Mouse (Mus musculus): ENCODE measurements at regions not wholly inside any gene's neighbourhood (a gene's known extent, or its start where the extent isn't known, plus 50 kb on each side); places are given as distances from the start of the nearest gene placed in this dataset.

DNA sequence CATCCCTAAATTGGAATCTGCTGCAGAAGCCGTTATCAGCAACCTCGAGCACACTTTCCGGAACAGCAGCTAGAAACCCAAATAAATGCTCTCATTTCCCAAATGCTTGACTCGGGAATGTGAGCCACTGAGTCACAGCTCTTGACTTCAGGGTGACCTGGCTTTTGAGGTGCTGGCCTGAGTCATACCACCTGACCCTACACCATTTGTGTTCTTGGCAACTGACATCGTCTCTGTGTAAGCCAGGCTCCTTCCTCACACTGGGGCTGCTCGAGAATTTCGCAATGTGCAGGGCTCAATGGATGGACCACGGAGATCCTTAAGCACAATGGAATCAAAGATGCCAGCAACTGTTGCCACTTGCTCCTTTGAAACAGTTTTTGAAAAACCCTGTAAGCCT lies 50.9 kb upstream of the Glrp1 start:
- Histone ChIP-seq H3K27ac (ENCODE audit: control insufficient read depth, low read depth, low read length) (no peak overlapping the region), H3K9me3 (replicated peaks; ENCODE audit: insufficient read depth, low read length) (no peaks in the 10 kb centered on the region), H3K27me3 (ENCODE audit: control insufficient read depth in 1 of 2, insufficient read depth in 2 of 2, low read length in 2 of 2) (no peaks in the 10 kb centered on the region), H3K79me2 (ENCODE audit: control insufficient read depth, insufficient read depth, low read length, poor library complexity) (no peaks in the 10 kb centered on the region), H3K4me1 (ENCODE audit: control insufficient read depth in 1 of 2, insufficient read depth in 2 of 2, low read length in 2 of 2) (no peaks in the 10 kb centered on the region), H3K9ac (ENCODE audit: control insufficient read depth, low read depth, low read length, poor library complexity, severe bottlenecking) (no peak overlapping the region), H3K4me3 (ENCODE audit: control insufficient read depth in 1 of 2, insufficient read depth in 1 of 2, low read depth in 2 of 2, low read length in 2 of 2) (no peak overlapping the region), H3K36me3 (ENCODE audit: control insufficient read depth in 1 of 2, insufficient read depth in 2 of 2, low read length in 2 of 2) (no peaks in the 10 kb centered on the region)
- TF ChIP-seq ZNF384 (IDR thresholded peaks at IDR 0.05; ENCODE audit: low read depth, low read length) (no peak), TCF12 (IDR thresholded peaks at IDR 0.05; ENCODE audit: low read depth, low read length) (no peak), TAL1 (IDR thresholded peaks at IDR 0.05; ENCODE audit: low read length) (no peak), MYB (IDR thresholded peaks at IDR 0.05; ENCODE audit: low read depth, low read length) (no peak), USF2 (IDR thresholded peaks at IDR 0.05; ENCODE audit: borderline replicate concordance in 1 of 2, insufficient read depth in 1 of 2, low read depth in 1 of 2, low read length in 2 of 2) (no peak), JUND (IDR thresholded peaks at IDR 0.05; ENCODE audit: low read depth, low read length) (no peak), SIN3A (IDR thresholded peaks at IDR 0.05; ENCODE audit: low read length) (no peak), ZC3H11A (IDR thresholded peaks at IDR 0.05; ENCODE audit: low read depth, low read length) (no peak), RAD21 (IDR thresholded peaks at IDR 0.05; ENCODE audit: low read depth, low read length) (no peak), RCOR1 (IDR thresholded peaks at IDR 0.05; ENCODE audit: low read depth, low read length) (no peak), MAFK (IDR thresholded peaks at IDR 0.05; ENCODE audit: borderline replicate concordance, low read depth, low read length) (no peak), EP300 (IDR thresholded peaks at IDR 0.05; ENCODE audit: low read depth in 1 of 2, low read length in 2 of 2) (no peak), POLR2AphosphoS5 (IDR thresholded peaks at IDR 0.05; ENCODE audit: borderline replicate concordance, low read depth, low read length) (no peak), POLR2A (IDR thresholded peaks at IDR 0.05; ENCODE audit: control insufficient read depth in 1 of 2, insufficient read depth in 1 of 2, low read depth in 1 of 2, low read length in 2 of 2, poor library complexity in 1 of 2) (no peak), CHD1 (IDR thresholded peaks at IDR 0.05; ENCODE audit: low read depth, low read length) (no peak), UBTF (IDR thresholded peaks at IDR 0.05; ENCODE audit: borderline replicate concordance, insufficient read depth, low read depth, low read length) (no peak), MAZ (IDR thresholded peaks at IDR 0.05; ENCODE audit: low read depth, low read length) (no peak), BHLHE40 (IDR thresholded peaks at IDR 0.05; ENCODE audit: borderline replicate concordance, low read depth, low read length) (no peak)
- no peak for DNase-seq (ENCODE audit: low read depth, low spot score)
